Mouse (Mus musculus): Measurements from ENCODE around the gene Yap1. TPM values are rescaled to one million over a fixed set of nuclear protein-coding genes. Genes with fewer than 3 reads are reported as not detected.
A peak's percentile ranks its signal among the peaks of the same experiment; 100 is the strongest.

The Yap1 gene
- total RNA-seq, 2 experiments from 2014 or later, result 16.9 to 20.7 TPM

- no peak for DNase-seq (ENCODE audit: low spot score in 2 of 2)
These were observed 25.9 kb downstream of the Yap1 start for GRCm38 (mm10) chr9:7978502-7978901.

- DNase-seq (ENCODE audit: low spot score in 2 of 2), result no peak
These were observed 26.8 kb downstream of the Yap1 start for GRCm38 (mm10) chr9:7977587-7977986.

- no peak for DNase-seq (ENCODE audit: low spot score in 2 of 2)
These were observed 32.4 kb downstream of the Yap1 start for GRCm38 (mm10) chr9:7971993-7972392.

GRCm38 (mm10) chr9:7967980-7968379, 36.4 kb downstream of the Yap1 start:
- DNase-seq (ENCODE audit: low spot score in 2 of 2), result no peak

- no peak for DNase-seq (ENCODE audit: low spot score in 2 of 2)
These were observed 38.8 kb downstream of the Yap1 start for GRCm38 (mm10) chr9:7965590-7965989.

- DNase-seq (ENCODE audit: low spot score in 2 of 2), result no peak
These were observed 40.5 kb downstream of the Yap1 start for GRCm38 (mm10) chr9:7963867-7964266.

- DNase-seq (ENCODE audit: low spot score in 2 of 2), result no peak
These were observed 41.5 kb downstream of the Yap1 start for GRCm38 (mm10) chr9:7962915-7963314.

GRCm38 (mm10) chr9:7961366-7962160, 42.8 kb downstream of the Yap1 start:
- DNase-seq (ENCODE audit: low spot score in 2 of 2), result peak in 1 of 2 experiments; percentile 41

GRCm38 (mm10) chr9:7960382-7960781, 44.0 kb downstream of the Yap1 start:
- DNase-seq (ENCODE audit: low spot score in 2 of 2), result peak; percentile 25 to 64

GRCm38 (mm10) chr9:7959301-7959700, 45.1 kb downstream of the Yap1 start:
- no peak for DNase-seq (ENCODE audit: low spot score in 2 of 2)

- DNase-seq (ENCODE audit: low spot score in 2 of 2), result no peak
These were observed 46.3 kb downstream of the Yap1 start for GRCm38 (mm10) chr9:7958025-7958593.

GRCm38 (mm10) chr9:7957407-7957806, 47.0 kb downstream of the Yap1 start:
- peak in 1 of 2 experiments; percentile 73 for DNase-seq (ENCODE audit: low spot score in 2 of 2)

GRCm38 (mm10) chr9:7956400-7956799, 48.0 kb downstream of the Yap1 start:
- no peak for DNase-seq (ENCODE audit: low spot score in 2 of 2)

GRCm38 (mm10) chr9:7952886-7953285, 51.5 kb downstream of the Yap1 start:
- no peak for DNase-seq (ENCODE audit: low spot score in 2 of 2)

GRCm38 (mm10) chr9:7950211-7950644, 54.2 kb downstream of the Yap1 start:
- peak in 1 of 2 experiments; percentile 52 for DNase-seq (ENCODE audit: low spot score in 2 of 2)

- no peak for DNase-seq (ENCODE audit: low spot score in 2 of 2)
These were observed 56.5 kb downstream of the Yap1 start for GRCm38 (mm10) chr9:7947946-7948345.

GRCm38 (mm10) chr9:7943796-7944462, 60.5 kb downstream of the Yap1 start:
- no peak for DNase-seq (ENCODE audit: low spot score in 2 of 2)

GRCm38 (mm10) chr9:7942701-7943100, 61.7 kb downstream of the Yap1 start:
- no peak for DNase-seq (ENCODE audit: low spot score in 2 of 2)

- no peak for DNase-seq (ENCODE audit: low spot score in 2 of 2)
These were observed 64.3 kb downstream of the Yap1 start for GRCm38 (mm10) chr9:7940075-7940474.

- no peak for DNase-seq (ENCODE audit: low spot score in 2 of 2)
These were observed 70.0 kb downstream of the Yap1 start for GRCm38 (mm10) chr9:7934419-7934818.

- DNase-seq (ENCODE audit: low spot score in 2 of 2), result peak in 1 of 2 experiments; percentile 35
These were observed 74.8 kb downstream of the Yap1 start for GRCm38 (mm10) chr9:7929552-7929951.

- no peak for DNase-seq (ENCODE audit: low spot score in 2 of 2)
These were observed 75.5 kb downstream of the Yap1 start for GRCm38 (mm10) chr9:7928866-7929265.

Data from layer of hippocampus, adult 18-20 months (tissue).